In genomic region chr11:43263548-43264218, GRCm38 (mm10) we compare ENCODE assay signal across 9 mouse cellular contexts.
DNase-seq lines count a peak whose midpoint lies in the region; ATAC-seq lines count a peak whose summit lies in the region.
"Had no signal": no experiment of that assay in that cellular context is flagged by ENCODE, and none has a peak within 500 bp of the region (broad histone marks: within the 10 kb centered on the region; RNA-seq: fewer than 3 reads in every experiment).

No protein-coding gene starts in this region.

- peak; percentile 92 for DNase-seq in heart, adult 11 months
- DNase-seq in adrenal gland, postnatal 25 days, result peak; percentile 51
- DNase-seq in hindbrain, embryonic 14.5 days (ENCODE audit: low spot score), result peak; percentile 64
- DNase-seq in layer of hippocampus, postnatal 14 days (ENCODE audit: low spot score in 2 of 2), result peak; percentile 70 to 86
- peak; percentile 44 for DNase-seq in telencephalon, adult 2 months (ENCODE audit: low read depth, low spot score)

- 45% methylated on average over 3 of the region's 3 CpGs for WGBS in heart, embryonic 12.5 days
- WGBS in embryonic facial prominence, embryonic 12.5 days, result 44% methylated on average over 3 of the region's 3 CpGs
- WGBS in hindbrain, embryonic 14.5 days, result 51% methylated on average over 3 of the region's 3 CpGs

- H3K4me2 ChIP-seq in heart, embryonic 12.5 days, result no peak overlapping the region
- H3K4me2 ChIP-seq in embryonic facial prominence, embryonic 12.5 days (replicated peaks), result no peak overlapping the region
- H3K4me2 ChIP-seq in hindbrain, embryonic 14.5 days (replicated peaks), result no peak overlapping the region

- no peak overlapping the region for H3K27ac ChIP-seq in heart, embryonic 12.5 days (ENCODE audit: poor library complexity, severe bottlenecking)
- H3K27ac ChIP-seq in embryonic facial prominence, embryonic 12.5 days, result no peak overlapping the region
- no peak overlapping the region for H3K27ac ChIP-seq in hindbrain, embryonic 14.5 days
- H3K27ac ChIP-seq: macrophage had no signal

- no peaks in the 10 kb centered on the region for H3K9me3 ChIP-seq in heart, embryonic 12.5 days (replicated peaks)
- H3K9me3 ChIP-seq in embryonic facial prominence, embryonic 12.5 days, result no peaks in the 10 kb centered on the region
- no peaks in the 10 kb centered on the region for H3K9me3 ChIP-seq in hindbrain, embryonic 14.5 days (ENCODE audit: control insufficient read depth, low read length)

- no peaks in the 10 kb centered on the region for H3K36me3 ChIP-seq in heart, embryonic 12.5 days
- H3K36me3 ChIP-seq in embryonic facial prominence, embryonic 12.5 days, result no peaks in the 10 kb centered on the region
- no peaks in the 10 kb centered on the region for H3K36me3 ChIP-seq in hindbrain, embryonic 14.5 days (replicated peaks; ENCODE audit: control insufficient read depth, insufficient read depth)

- H3K9ac ChIP-seq in heart, embryonic 12.5 days, result no peak overlapping the region
- no peak overlapping the region for H3K9ac ChIP-seq in embryonic facial prominence, embryonic 12.5 days
- H3K9ac ChIP-seq in hindbrain, embryonic 14.5 days, result no peak overlapping the region

- H3K27me3 ChIP-seq in heart, embryonic 12.5 days (replicated peaks), result no peaks in the 10 kb centered on the region
- no peaks in the 10 kb centered on the region for H3K27me3 ChIP-seq in embryonic facial prominence, embryonic 12.5 days
- H3K27me3 ChIP-seq in hindbrain, embryonic 14.5 days (ENCODE audit: control insufficient read depth, insufficient read depth, low read length), result no peaks in the 10 kb centered on the region

- H3K4me3 ChIP-seq in heart, embryonic 12.5 days, result no peak overlapping the region
- no peak overlapping the region for H3K4me3 ChIP-seq in embryonic facial prominence, embryonic 12.5 days
- H3K4me3 ChIP-seq in hindbrain, embryonic 14.5 days (replicated peaks; ENCODE audit: low read length), result no peak overlapping the region

- H3K4me1 ChIP-seq in heart, embryonic 12.5 days (replicated peaks), result peaks cover under 1% of the 10 kb centered on the region; the same call in 1 of the 2 replicates
- no peaks in the 10 kb centered on the region for H3K4me1 ChIP-seq in embryonic facial prominence, embryonic 12.5 days
- H3K4me1 ChIP-seq in hindbrain, embryonic 14.5 days (replicated peaks; ENCODE audit: control insufficient read depth, insufficient read depth, low read length), result no peaks in the 10 kb centered on the region

- no peak for ATAC-seq in heart, embryonic 12.5 days (ENCODE audit: insufficient number of reproducible peaks, low FRiP score)
- ATAC-seq in embryonic facial prominence, embryonic 12.5 days (ENCODE audit: insufficient number of reproducible peaks, insufficient read depth, low FRiP score, low TSS enrichment), result 0 out of 2 replicates have a peak, but pooled peaks have one; percentile 35
- ATAC-seq in hindbrain, embryonic 14.5 days (ENCODE audit: low FRiP score), result 0 out of 2 replicates have a peak, but pooled peaks have one; percentile 46
- ATAC-seq in megakaryocyte progenitor cell, adult 5-6 weeks (replicated peaks; ENCODE audit: poor library complexity), result peak; percentile 77
